Mouse (Mus musculus): Measurements from ENCODE around the gene Slco3a1.

DNA sequence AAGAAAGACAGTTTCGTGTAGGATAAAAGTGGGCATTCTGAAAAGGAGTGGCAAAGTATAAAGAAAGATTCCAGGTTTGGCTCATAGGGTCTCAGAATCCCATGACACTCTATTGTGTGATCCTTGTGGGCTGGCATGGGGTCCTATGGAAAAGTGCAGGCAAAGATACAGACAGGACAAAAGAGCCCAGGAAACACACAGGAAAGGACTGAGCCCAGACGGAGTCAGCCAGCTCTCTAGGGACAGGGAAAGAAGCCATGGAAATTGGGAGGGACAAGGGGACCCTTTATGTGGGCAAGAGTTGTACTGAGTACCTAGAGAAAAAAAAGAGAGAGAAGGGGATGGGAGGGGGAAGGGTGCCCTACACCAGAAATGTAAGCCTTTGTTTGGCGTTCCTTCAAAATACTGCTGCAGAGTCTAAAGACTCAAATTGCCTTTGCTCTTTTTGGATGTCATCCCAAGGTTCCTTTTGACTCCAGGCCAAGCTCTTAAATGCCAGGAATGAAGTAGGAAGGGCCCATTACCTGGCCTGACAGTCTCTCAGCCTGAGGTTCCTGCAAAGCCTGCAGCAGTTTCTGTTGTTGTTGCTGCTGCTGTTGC is 238.6 kb downstream of the Slco3a1 start:
- TF ChIP-seq CTCF (IDR thresholded peaks at IDR 0.05; ENCODE audit: low read depth, low read length) (no peak), POLR2A (IDR thresholded peaks at IDR 0.05; ENCODE audit: insufficient read depth, low read length) (no peak)

All from ES-Bruce4 (cell line).